Mouse (Mus musculus) neural tube, postnatal 0 days (tissue): ENCODE results near the gene Rpl11. TPM values are rescaled to one million over a fixed set of nuclear protein-coding genes. Genes with fewer than 3 reads are reported as not detected.

Experiments used
- polyA plus RNA-seq: library from polyadenylated mRNA; unstranded; fragments of >200 nt; fragmentation: Nextera tagmentation; extraction: Ambion mirVana; gene quantifications from 2 replicates; pipeline ENCODE4 v1.2.1, GENCODE M21; 2015

Rpl11 gene
- 275 and 299 TPM in 2 replicates for polyA plus RNA-seq

GRCm38 (mm10) chr4:136053247-136053596, at the start of gene Rpl11:
TSS of gene Rpl11 (minus strand) at chr4:136053428.

GRCm38 (mm10) chr4:136021549-136022047, 31.6 kb downstream of the Rpl11 start, which contains the start of gene Eloa:
TSS of gene Eloa (minus strand) at chr4:136021763.

GRCm38 (mm10) chr4:135986943-135987710, 66.1 kb downstream of the Rpl11 start, which contains the start of gene Pithd1:
TSS of gene Pithd1 (minus strand) at chr4:135987264.

Other genes with a start within 250 kb of the Rpl11 start
- gene Srsf10, start 197.7 kb downstream of the Rpl11 start, polyA plus RNA-seq, result 112 and 127 TPM in 2 replicates
- 82.2 and 88.6 TPM in 2 replicates for gene Pnrc2, start 179.6 kb downstream of the Rpl11 start, polyA plus RNA-seq
- gene Cnr2, start 158.0 kb downstream of the Rpl11 start, polyA plus RNA-seq, result 0.06 and 0.14 TPM in 2 replicates
- 85.6 and 109 TPM in 2 replicates for gene Fuca1, start 132.7 kb downstream of the Rpl11 start, polyA plus RNA-seq
- 66.4 and 74.3 TPM in 2 replicates for gene Hmgcl, start 107.0 kb downstream of the Rpl11 start, polyA plus RNA-seq
- gene Gale, start 89.7 kb downstream of the Rpl11 start, polyA plus RNA-seq, result 44.5 and 47.9 TPM in 2 replicates
- gene Lypla2, start 80.8 kb downstream of the Rpl11 start, polyA plus RNA-seq, result 171 and 198 TPM in 2 replicates
- 89.3 and 92.2 TPM in 2 replicates for gene Pithd1, start 66.2 kb downstream of the Rpl11 start, polyA plus RNA-seq
- 17.7 and 19.3 TPM in 2 replicates for gene Eloa, start 31.7 kb downstream of the Rpl11 start, polyA plus RNA-seq
- 271 and 312 TPM in 2 replicates for gene Id3, start 90.1 kb upstream of the Rpl11 start, polyA plus RNA-seq
- gene E2f2, start 119.0 kb upstream of the Rpl11 start, polyA plus RNA-seq, result 0.99 and 2.7 TPM in 2 replicates
- 4.9 and 5.4 TPM in 2 replicates for gene Asap3, start 152.9 kb upstream of the Rpl11 start, polyA plus RNA-seq
- 1.9 and 3.7 TPM in 2 replicates for gene Tcea3, start 194.3 kb upstream of the Rpl11 start, polyA plus RNA-seq
- 22.0 and 23.5 TPM in 2 replicates for gene Zfp46, start 231.3 kb upstream of the Rpl11 start, polyA plus RNA-seq